Mouse (Mus musculus) liver, embryonic 11.5 days (tissue): ENCODE measurements around the gene Tdrd5. TPM values are rescaled to one million over a fixed set of nuclear protein-coding genes. Genes with fewer than 3 reads are reported as not detected.

ENCODE experiments used
- ATAC-seq: fragments of 200-750 bp; cut with Nextera tagmentation; replicated peaks from 2 replicates; pipeline ENCODE4 v1.8.0; 2017; ENCODE audit warnings: moderate number of reproducible peaks, mild to moderate bottlenecking, moderate TSS enrichment, moderate library complexity; ENCODE audit not compliant: low FRiP score
- DNase-seq: peaks from one replicate; pipeline ENCODE4 v3.0.0-alpha.2; 2017; ENCODE audit warnings: low spot score
- H3K27ac ChIP-seq: fragments of 300-500 bp; sonication (generic); 2 replicates; pipeline ENCODE4 v1.5.1; 2014; ENCODE audit warnings: mild to moderate bottlenecking, low read depth, low read length, control low read depth
- H3K27me3 ChIP-seq: fragments of 300-500 bp; sonication (generic); replicated peaks from 2 replicates; pipeline ENCODE4 v1.6.1; 2014; ENCODE audit warnings: low read length, mixed read lengths; ENCODE audit not compliant: control insufficient read depth, insufficient read depth
- H3K36me3 ChIP-seq: fragments of 300-500 bp; sonication (generic); 2 replicates; pipeline ENCODE4 v1.6.1; 2014; ENCODE audit warnings: mild to moderate bottlenecking, low read length, moderate library complexity, mixed read lengths; ENCODE audit not compliant: control insufficient read depth, insufficient read depth
- H3K4me1 ChIP-seq: fragments of 300-500 bp; sonication (generic); replicated peaks from 2 replicates; pipeline ENCODE4 v1.6.1; 2014; ENCODE audit warnings: low read length, mixed read lengths; ENCODE audit not compliant: control insufficient read depth, insufficient read depth
- H3K4me2 ChIP-seq: fragments of 300-500 bp; sonication (generic); 2 replicates; pipeline ENCODE4 v1.6.1; 2014; ENCODE audit warnings: mild to moderate bottlenecking, control low read depth, moderate library complexity
- H3K4me3 ChIP-seq: fragments of 300-500 bp; sonication (generic); 2 replicates; pipeline ENCODE4 v1.5.1; 2014; ENCODE audit warnings: low read depth, low read length, control low read depth
- H3K9ac ChIP-seq: fragments of 300-500 bp; sonication (generic); 2 replicates; pipeline ENCODE4 v1.6.1; 2014; ENCODE audit warnings: low read depth, low read length, control low read depth
- H3K9me3 ChIP-seq: fragments of 300-500 bp; sonication (generic); 2 replicates; pipeline ENCODE4 v1.6.1; 2016; ENCODE audit warnings: low read length, inconsistent platforms, mixed read lengths; ENCODE audit not compliant: control insufficient read depth
- WGBS: fragments of 180-500 bp; shearing (Covaris S2); extraction: QIAGEN DNeasy Blood & Tissue Kit; methylation state at CpG from one replicate; pipeline ENCODE4 v1.1.7; 2014; 5-methylcytosine and 5-hydroxymethylcytosine counted together
- polyA plus RNA-seq: library from polyadenylated mRNA; unstranded; fragments of >200 nt; fragmentation: Nextera tagmentation; extraction: Ambion mirVana; gene quantifications from 2 replicates; pipeline ENCODE4 v1.2.1, GENCODE M21; 2014

Gene Tdrd5
- 0.13 and 0.44 TPM in 2 replicates for polyA plus RNA-seq

DNA sequence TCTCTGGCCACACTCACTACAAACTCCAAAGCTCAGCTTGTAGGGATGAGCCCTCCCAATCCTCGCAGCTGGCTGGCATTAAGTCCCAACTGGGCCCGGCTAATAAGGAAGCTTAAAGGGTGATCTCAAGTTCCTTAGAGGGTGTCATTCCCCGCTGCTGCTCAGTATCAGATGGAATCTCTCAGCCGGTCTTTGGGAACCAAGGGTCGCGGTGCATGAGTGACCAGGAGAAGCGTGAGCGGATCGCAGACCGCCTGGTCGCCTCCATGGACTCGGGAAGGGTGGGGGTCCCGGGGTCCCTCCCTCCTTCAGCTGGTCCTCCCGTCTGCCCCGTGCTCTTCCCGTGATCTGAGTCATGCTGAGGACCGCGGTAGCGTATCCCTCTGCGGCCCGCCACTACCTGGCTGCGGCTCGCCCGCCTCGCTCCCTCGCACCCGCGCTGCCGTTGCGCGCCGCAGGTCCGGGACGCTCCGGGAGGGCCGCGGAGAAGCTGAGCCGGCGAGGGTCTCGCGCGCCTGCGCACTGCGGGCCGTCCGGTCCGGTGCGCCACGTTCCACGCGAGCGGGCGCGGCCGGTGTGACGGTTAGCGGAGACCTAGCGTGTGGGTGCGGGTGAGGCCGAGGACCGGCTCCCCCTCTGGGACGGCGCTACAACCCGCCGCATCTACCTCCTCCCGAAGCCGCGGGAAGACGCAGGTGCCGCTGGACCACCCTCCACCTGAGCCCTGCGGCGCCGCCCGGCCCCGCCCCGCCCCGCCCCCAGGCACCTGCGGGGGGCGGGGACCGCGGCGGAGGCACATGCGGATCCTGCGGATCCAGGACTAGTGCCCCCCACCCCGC, at the start of gene Tdrd5:
Gene Tdrd5 (minus strand): TSS at position 754 of the 839 bp plus-strand sequence.
- under 1% methylated on average over 84 of the region's 85 CpGs for WGBS
- ATAC-seq (no peak; the same call in 1 of the 2 replicates), DNase-seq (peak; percentile 46)
- Histone ChIP-seq H3K27ac (no peak within 1 kb of the TSS), H3K9me3 (no peaks in the 10 kb centered on the region), H3K4me1 (no peaks in the 10 kb centered on the region), H3K36me3 (no peaks in the 10 kb centered on the region), H3K27me3 (peaks cover 42% of the 10 kb centered on the region), H3K9ac (no peak within 1 kb of the TSS; the same call in 1 of the 2 replicates), H3K4me2 (peak within 1 kb of the TSS; percentile 94), H3K4me3 (peak within 1 kb of the TSS; percentile 66)

DNA sequence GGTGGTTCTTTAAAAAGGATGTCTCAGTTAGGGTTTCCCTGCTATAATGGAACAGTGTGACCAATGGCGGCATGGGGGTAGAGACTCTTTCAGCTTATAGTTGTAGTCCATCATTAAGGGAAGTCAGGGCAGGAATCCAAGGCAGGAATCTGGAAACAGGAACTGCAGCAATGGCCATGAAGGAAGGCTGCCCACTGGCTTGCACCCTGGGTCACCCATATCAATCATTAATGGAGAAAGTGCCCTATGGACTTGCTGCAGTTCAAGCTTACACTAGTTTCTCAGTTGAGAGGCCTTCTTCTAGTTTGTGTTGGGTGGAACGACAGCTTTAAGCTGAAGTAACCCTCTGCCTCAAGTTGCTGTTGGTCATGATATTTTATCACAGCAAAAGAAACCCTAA, 49.0 kb upstream of the Tdrd5 start:
- WGBS: 84% methylated on average over 2 of the region's 2 CpGs
- DNase-seq (no peak), ATAC-seq (no peak)
- Histone ChIP-seq H3K36me3 (no peaks in the 10 kb centered on the region), H3K9me3 (no peaks in the 10 kb centered on the region), H3K27me3 (no peaks in the 10 kb centered on the region), H3K27ac (no peak overlapping the region), H3K4me3 (no peak overlapping the region), H3K4me2 (no peak overlapping the region), H3K9ac (no peak overlapping the region), H3K4me1 (no peaks in the 10 kb centered on the region)

DNA sequence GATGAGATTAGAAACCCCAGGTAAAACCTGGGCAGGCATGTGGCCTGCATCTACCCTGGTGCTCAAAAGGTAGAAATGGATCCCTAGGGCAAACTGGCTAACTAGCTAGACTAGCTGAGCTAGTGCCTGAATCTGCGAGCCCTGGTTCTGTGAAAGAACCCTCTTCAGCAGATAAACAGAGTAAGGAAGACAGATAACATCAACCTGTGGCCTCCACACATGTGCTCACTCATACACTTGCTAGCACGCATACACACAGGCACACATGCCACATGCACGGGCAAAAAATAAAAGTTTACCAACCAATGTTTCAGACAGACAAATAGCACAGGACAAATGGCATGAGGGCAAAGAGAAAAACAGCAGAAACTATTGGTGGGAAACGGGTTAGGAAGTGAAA, 47.0 kb upstream of the Tdrd5 start:
- H3K4me2 ChIP-seq: no peak overlapping the region
- DNase-seq (no peak), ATAC-seq (no peak)
- no peak overlapping the region for H3K4me3 ChIP-seq
- H3K4me1 ChIP-seq: no peaks in the 10 kb centered on the region
- H3K36me3 ChIP-seq: no peaks in the 10 kb centered on the region
- WGBS: 75% methylated on average over 4 of the region's 4 CpGs
- no peaks in the 10 kb centered on the region for H3K27me3 ChIP-seq
- no peak overlapping the region for H3K9ac ChIP-seq
- H3K27ac ChIP-seq: no peak overlapping the region
- no peaks in the 10 kb centered on the region for H3K9me3 ChIP-seq

DNA sequence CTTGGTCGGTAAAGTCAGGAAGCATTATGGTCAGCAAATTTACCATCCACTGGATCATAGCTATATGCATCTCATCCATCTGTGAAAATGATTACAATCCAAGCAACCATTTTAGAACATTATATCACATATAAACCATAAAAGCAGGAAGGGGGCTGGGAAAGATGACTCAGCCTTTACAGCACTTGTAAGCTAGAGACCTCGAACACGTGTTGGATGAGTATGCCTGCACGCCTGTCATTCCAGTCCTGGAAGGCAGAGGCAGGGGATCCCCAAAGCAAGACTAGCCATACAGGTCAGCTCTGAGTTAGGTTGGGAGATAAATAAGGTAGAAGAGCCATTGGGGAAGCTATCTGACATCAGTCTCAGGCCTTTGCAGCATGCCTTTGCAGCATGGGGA, 45.6 kb upstream of the Tdrd5 start:
- Histone ChIP-seq H3K27ac (no peak overlapping the region), H3K27me3 (no peaks in the 10 kb centered on the region), H3K9ac (no peak overlapping the region), H3K4me2 (no peak overlapping the region), H3K4me1 (no peaks in the 10 kb centered on the region), H3K9me3 (no peaks in the 10 kb centered on the region), H3K4me3 (no peak overlapping the region), H3K36me3 (no peaks in the 10 kb centered on the region)
- no peak for DNase-seq
- WGBS: 79% methylated on average over 4 of the region's 4 CpGs
- no peak for ATAC-seq

DNA sequence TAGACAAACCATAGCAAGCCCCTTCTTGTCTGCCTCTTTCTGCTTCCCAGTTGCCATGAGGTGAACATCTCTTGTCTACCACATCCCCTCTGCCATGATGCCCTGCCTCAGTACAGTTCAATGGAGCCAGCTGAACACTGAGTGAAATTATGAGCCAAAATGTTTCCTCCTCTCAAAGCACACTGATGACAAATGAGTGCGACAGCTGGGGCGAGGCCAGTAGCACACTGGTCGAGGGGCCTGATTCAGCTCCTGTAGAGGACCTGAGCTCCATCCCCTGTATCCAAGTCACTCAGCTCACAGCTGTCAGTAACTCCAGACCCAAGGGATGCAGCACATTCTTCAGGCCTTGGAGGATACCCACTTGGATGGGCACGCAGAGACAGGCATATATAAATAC, 42.2 kb upstream of the Tdrd5 start:
- Histone ChIP-seq H3K36me3 (no peaks in the 10 kb centered on the region), H3K27me3 (no peaks in the 10 kb centered on the region), H3K9ac (no peak overlapping the region), H3K4me3 (no peak overlapping the region), H3K27ac (no peak overlapping the region), H3K4me2 (no peak overlapping the region), H3K4me1 (no peaks in the 10 kb centered on the region), H3K9me3 (no peaks in the 10 kb centered on the region)
- DNase-seq: no peak
- no peak for ATAC-seq
- WGBS: 84% methylated on average over 4 of the region's 4 CpGs

DNA sequence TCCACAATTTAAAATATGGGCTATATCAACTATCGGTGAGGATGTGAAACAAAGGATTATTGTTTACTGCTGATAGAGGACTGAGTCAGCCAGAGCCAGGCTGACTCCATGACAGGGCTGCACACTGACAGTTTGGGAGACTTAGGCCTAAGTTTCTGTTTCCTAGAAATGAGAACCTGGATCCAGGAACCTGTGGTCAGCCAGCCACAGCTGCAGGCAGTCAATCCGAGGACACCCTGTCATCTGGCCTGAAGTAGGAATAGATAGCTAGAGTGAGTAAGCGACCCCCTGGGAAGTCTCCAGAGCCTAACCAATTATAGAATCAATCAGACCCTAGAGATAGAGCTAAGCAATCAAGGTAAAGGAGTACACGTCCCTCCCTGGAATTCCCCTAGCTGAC, 41.0 kb upstream of the Tdrd5 start:
- Histone ChIP-seq H3K9me3 (no peaks in the 10 kb centered on the region), H3K27ac (no peak overlapping the region), H3K4me3 (no peak overlapping the region), H3K4me1 (no peaks in the 10 kb centered on the region), H3K9ac (no peak overlapping the region), H3K36me3 (no peaks in the 10 kb centered on the region), H3K27me3 (no peaks in the 10 kb centered on the region), H3K4me2 (no peak overlapping the region)
- 50% methylated on average over 4 of the region's 4 CpGs for WGBS
- DNase-seq: no peak
- ATAC-seq: no peak

DNA sequence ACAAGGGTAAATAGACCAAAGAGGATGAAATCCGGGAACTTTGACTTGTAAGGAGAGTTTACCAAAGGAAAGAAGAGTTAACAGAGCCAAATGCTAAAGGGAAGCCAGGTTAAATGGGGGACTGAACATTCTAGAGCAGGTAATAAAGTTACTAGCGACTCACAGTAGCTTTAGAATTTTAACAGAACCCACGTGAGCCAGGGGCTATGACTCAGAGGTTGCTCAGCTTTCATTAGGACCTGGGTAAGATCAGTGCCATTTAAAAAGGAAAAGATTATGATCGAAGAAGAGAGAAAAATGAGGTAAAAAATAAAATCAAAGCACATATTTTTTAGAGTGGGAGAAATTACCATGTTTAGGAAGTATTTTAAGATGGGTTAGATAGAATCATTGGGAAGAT, 37.4 kb upstream of the Tdrd5 start:
- Histone ChIP-seq H3K9ac (no peak overlapping the region), H3K4me1 (no peaks in the 10 kb centered on the region), H3K36me3 (no peaks in the 10 kb centered on the region), H3K9me3 (no peaks in the 10 kb centered on the region), H3K27me3 (no peaks in the 10 kb centered on the region), H3K27ac (no peak overlapping the region), H3K4me3 (no peak overlapping the region), H3K4me2 (no peak overlapping the region)
- ATAC-seq (no peak), DNase-seq (no peak)
- 71% methylated on average over 4 of the region's 4 CpGs for WGBS

DNA sequence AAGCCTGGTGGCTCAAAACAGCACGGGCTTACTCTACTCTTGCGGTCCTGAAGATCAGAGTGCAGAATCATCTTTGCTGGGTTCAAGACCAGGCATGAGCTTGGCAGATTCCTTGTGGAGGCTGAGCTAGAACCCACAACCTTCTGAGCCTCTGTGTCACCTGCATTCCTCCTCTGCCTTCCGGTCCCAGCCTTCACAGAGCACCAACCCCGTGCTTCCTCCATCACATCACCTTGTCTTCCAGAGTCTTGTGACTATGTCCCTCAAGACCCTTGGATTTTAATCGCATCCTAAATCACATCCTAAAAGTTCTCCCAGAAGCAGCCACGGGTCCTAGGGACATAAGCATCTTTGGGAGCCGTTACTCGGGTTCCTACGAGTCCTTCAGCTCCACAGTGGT, 19.7 kb upstream of the Tdrd5 start:
- DNase-seq (no peak), ATAC-seq (no peak)
- Histone ChIP-seq H3K27ac (no peak overlapping the region), H3K27me3 (no peaks in the 10 kb centered on the region), H3K4me1 (no peaks in the 10 kb centered on the region), H3K9me3 (no peaks in the 10 kb centered on the region), H3K4me3 (no peak overlapping the region), H3K9ac (no peak overlapping the region), H3K36me3 (no peaks in the 10 kb centered on the region), H3K4me2 (no peak overlapping the region)
- 81% methylated on average over 9 of the region's 9 CpGs for WGBS

DNA sequence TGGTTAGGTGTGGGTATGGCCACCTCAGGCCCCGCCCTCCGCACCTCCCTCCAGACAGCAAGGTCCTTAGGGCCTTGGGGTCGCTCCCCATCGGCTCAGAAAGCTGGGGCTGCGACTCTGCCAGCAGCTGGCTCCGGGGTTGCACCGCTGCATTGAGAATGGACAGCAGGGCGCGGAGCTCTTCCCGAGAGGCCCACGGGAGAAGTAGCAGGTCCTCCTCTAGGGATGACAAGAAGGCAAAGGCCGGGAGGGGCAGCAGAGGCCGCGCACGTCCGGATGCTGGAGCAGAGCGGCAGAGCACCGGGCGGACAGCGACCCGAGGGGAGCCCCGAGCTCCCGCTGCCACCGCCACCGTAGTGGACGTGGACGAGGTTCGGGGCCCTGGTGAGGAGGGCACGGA, 7.2 kb upstream of the Tdrd5 start, which contains the start of gene Nphs2:
Gene Nphs2 (plus strand): TSS at position 98 of the 400 bp plus-strand sequence.
- H3K27me3 ChIP-seq: peaks cover 38% of the 10 kb centered on the region
- H3K4me3 ChIP-seq: peak within 1 kb of the TSS; percentile 23; the same call in 1 of the 2 replicates
- H3K4me1 ChIP-seq: no peaks in the 10 kb centered on the region
- H3K36me3 ChIP-seq: no peaks in the 10 kb centered on the region
- 5% methylated on average over 29 of the region's 29 CpGs for WGBS
- no peak within 1 kb of the TSS for H3K27ac ChIP-seq
- no peaks in the 10 kb centered on the region for H3K9me3 ChIP-seq
- no peak within 1 kb of the TSS for H3K9ac ChIP-seq
- DNase-seq (no peak), ATAC-seq (no peak)
- H3K4me2 ChIP-seq: peak within 1 kb of the TSS; percentile 48
